Mouse (Mus musculus) heart, embryonic 13.5 days (tissue): ENCODE measurements around the gene Ttc34. TPM values are rescaled to one million over a fixed set of nuclear protein-coding genes. Genes with fewer than 3 reads are reported as not detected.
A peak's percentile ranks its signal among the peaks of the same experiment; 100 is the strongest.

Experiments
- ATAC-seq: fragments of 200-750 bp; cut with Nextera tagmentation; 2 replicates; pipeline ENCODE4 v1.8.0; 2017; ENCODE audit warnings: moderate TSS enrichment; ENCODE audit not compliant: insufficient number of reproducible peaks, low FRiP score, low TSS enrichment; ENCODE audit errors: extremely low read depth
- H3K27ac ChIP-seq: fragments of 300-500 bp; sonication (generic); replicated peaks from 2 replicates; pipeline ENCODE4 v1.5.1; 2015; ENCODE audit warnings: moderate library complexity, mild to moderate bottlenecking, inconsistent platforms
- H3K27me3 ChIP-seq: fragments of 300-500 bp; sonication (generic); replicated peaks from 2 replicates; pipeline ENCODE4 v1.6.1; 2015; ENCODE audit warnings: mild to moderate bottlenecking, inconsistent platforms
- H3K36me3 ChIP-seq: fragments of 300-500 bp; sonication (generic); 2 replicates; pipeline ENCODE4 v1.6.1; 2015; ENCODE audit warnings: mild to moderate bottlenecking, inconsistent platforms
- H3K4me1 ChIP-seq: fragments of 300-500 bp; sonication (generic); 2 replicates; pipeline ENCODE4 v1.6.1; 2015; ENCODE audit warnings: inconsistent platforms
- H3K4me2 ChIP-seq: fragments of 300-500 bp; sonication (generic); 2 replicates; pipeline ENCODE4 v1.6.1; 2015; ENCODE audit warnings: inconsistent platforms, mild to moderate bottlenecking, moderate library complexity
- H3K4me3 ChIP-seq: fragments of 300-500 bp; sonication (generic); 2 replicates; pipeline ENCODE4 v1.5.1; 2015; ENCODE audit warnings: moderate library complexity, mild to moderate bottlenecking, inconsistent platforms
- H3K9ac ChIP-seq: fragments of 300-500 bp; sonication (generic); 2 replicates; pipeline ENCODE4 v1.6.1; 2015; ENCODE audit warnings: inconsistent platforms, mild to moderate bottlenecking, moderate library complexity
- H3K9me3 ChIP-seq: fragments of 300-500 bp; sonication (generic); 2 replicates; pipeline ENCODE4 v1.6.1; 2016; ENCODE audit warnings: inconsistent platforms
- WGBS: fragments of 180-500 bp; shearing (Covaris S2); methylation state at CpG from one replicate; pipeline ENCODE4 v1.1.7; 2015; ENCODE audit warnings: mixed read lengths; 5-methylcytosine and 5-hydroxymethylcytosine counted together
- polyA plus RNA-seq: library from polyadenylated mRNA; unstranded; fragments of >200 nt; fragmentation: Nextera tagmentation; extraction: Ambion mirVana; gene quantifications from 2 replicates; pipeline ENCODE4 v1.2.1, GENCODE M21; 2015

Gene Ttc34
- polyA plus RNA-seq, 1 experiment from 2014 or later: 0.57 TPM

GRCm38 (mm10) chr4:154898506-154899446, 61.5 kb downstream of the Ttc34 start, which contains the start of gene Fam213b:
Gene Fam213b (minus strand): TSS chr4:154899135.
- H3K4me2 ChIP-seq: peak within 1 kb of the TSS; percentile 95
- H3K36me3 ChIP-seq: 0 out of 2 replicates have a peak, but pooled peaks cover 3% of the 10 kb centered on the region
- H3K27me3 ChIP-seq: peaks cover 31% of the 10 kb centered on the region
- peak within 1 kb of the TSS; percentile 87 for H3K9ac ChIP-seq
- peaks cover 15% of the 10 kb centered on the region for H3K4me1 ChIP-seq
- 4% methylated on average over 43 of the region's 43 CpGs for WGBS
- peak; percentile 94 for ATAC-seq
- H3K9me3 ChIP-seq: no peaks in the 10 kb centered on the region; the same call in 1 of the 2 replicates
- peak within 1 kb of the TSS; percentile 65 for H3K4me3 ChIP-seq
- peak within 1 kb of the TSS; percentile 60 for H3K27ac ChIP-seq

- H3K27ac ChIP-seq: no peak overlapping the region
- WGBS: 70% methylated on average over 2 of the region's 2 CpGs
- H3K4me1 ChIP-seq: peaks cover 22% of the 10 kb centered on the region
- H3K36me3 ChIP-seq: no peaks in the 10 kb centered on the region
- no peaks in the 10 kb centered on the region; the same call in 1 of the 2 replicates for H3K27me3 ChIP-seq
- no peak for ATAC-seq
- H3K9me3 ChIP-seq: no peaks in the 10 kb centered on the region; the same call in 1 of the 2 replicates
- H3K4me3 ChIP-seq: no peak overlapping the region
- H3K9ac ChIP-seq: no peak overlapping the region
- no peak overlapping the region for H3K4me2 ChIP-seq
Measured at GRCm38 (mm10) chr4:154902371-154902770, 65.1 kb downstream of the Ttc34 start.

GRCm38 (mm10) chr4:154904185-154905071, 67.2 kb downstream of the Ttc34 start:
- no peak overlapping the region for H3K27ac ChIP-seq
- whole genome bisulfite sequencing: under 1% methylated on average over 16 of the region's 16 CpGs

GRCm38 (mm10) chr4:154907833-154908232, 70.6 kb downstream of the Ttc34 start:
- Histone ChIP-seq H3K36me3 (no peaks in the 10 kb centered on the region), H3K9ac (peak overlapping the region; percentile 62), H3K9me3 (no peaks in the 10 kb centered on the region), H3K27ac (no peak overlapping the region), H3K4me1 (peaks cover 29% of the 10 kb centered on the region), H3K4me3 (no peak overlapping the region), H3K4me2 (peak overlapping the region; percentile 47), H3K27me3 (no peaks in the 10 kb centered on the region)
- 39% methylated on average over 17 of the region's 17 CpGs for WGBS
- ATAC-seq: no peak

More at GRCm38 (mm10) chr4:154904185-154905071, 67.2 kb downstream of the Ttc34 start:
- Histone ChIP-seq H3K36me3 (no peaks in the 10 kb centered on the region), H3K9ac (peak overlapping the region; percentile 77), H3K4me3 (peak overlapping the region; percentile 59), H3K4me2 (peak overlapping the region; percentile 89), H3K27me3 (no peaks in the 10 kb centered on the region; the same call in 1 of the 2 replicates), H3K9me3 (no peaks in the 10 kb centered on the region; the same call in 1 of the 2 replicates), H3K4me1 (peaks cover 14% of the 10 kb centered on the region)
- ATAC-seq: peak; percentile 48; the same call in 1 of the 2 replicates

GRCm38 (mm10) chr4:154908490-154908889, 71.2 kb downstream of the Ttc34 start:
- Histone ChIP-seq H3K4me1 (peaks cover 29% of the 10 kb centered on the region), H3K9me3 (no peaks in the 10 kb centered on the region), H3K27me3 (no peaks in the 10 kb centered on the region), H3K27ac (no peak overlapping the region), H3K9ac (no peak overlapping the region), H3K36me3 (no peaks in the 10 kb centered on the region), H3K4me2 (no peak overlapping the region; the same call in 1 of the 2 replicates), H3K4me3 (no peak overlapping the region)
- WGBS: 76% methylated on average over 5 of the region's 5 CpGs
- ATAC-seq: no peak

- 25% methylated on average over 15 of the region's 15 CpGs for WGBS
- peaks cover 21% of the 10 kb centered on the region for H3K4me1 ChIP-seq
- 0 out of 2 replicates have a peak overlapping the region, but pooled peaks have one; percentile 35 for H3K9ac ChIP-seq
- peak overlapping the region; percentile 18; the same call in 1 of the 2 replicates for H3K4me2 ChIP-seq
- no peak for ATAC-seq
- no peaks in the 10 kb centered on the region for H3K36me3 ChIP-seq
- no peak overlapping the region for H3K4me3 ChIP-seq
- H3K27me3 ChIP-seq: no peaks in the 10 kb centered on the region
- peak overlapping the region; percentile 24; the same call in 1 of the 2 replicates for H3K27ac ChIP-seq
- no peaks in the 10 kb centered on the region for H3K9me3 ChIP-seq
Measured at GRCm38 (mm10) chr4:154910606-154911522, 73.6 kb downstream of the Ttc34 start.

- Histone ChIP-seq H3K9me3 (no peaks in the 10 kb centered on the region), H3K4me3 (no peak overlapping the region), H3K27me3 (no peaks in the 10 kb centered on the region), H3K36me3 (no peaks in the 10 kb centered on the region), H3K4me1 (peaks cover 21% of the 10 kb centered on the region), H3K9ac (no peak overlapping the region), H3K4me2 (no peak overlapping the region), H3K27ac (peak overlapping the region; percentile 24; the same call in 1 of the 2 replicates)
- 56% methylated on average over 2 of the region's 2 CpGs for WGBS
- ATAC-seq: peak; percentile 58; the same call in 1 of the 2 replicates
Measured at GRCm38 (mm10) chr4:154911644-154912043, 74.4 kb downstream of the Ttc34 start.

- no peak for ATAC-seq
- H3K27me3 ChIP-seq: no peaks in the 10 kb centered on the region
- no peak overlapping the region for H3K4me3 ChIP-seq
- H3K4me2 ChIP-seq: no peak overlapping the region
- H3K9ac ChIP-seq: no peak overlapping the region
- H3K36me3 ChIP-seq: no peaks in the 10 kb centered on the region
- no peak overlapping the region for H3K27ac ChIP-seq
- H3K9me3 ChIP-seq: no peaks in the 10 kb centered on the region
- WGBS: 81% methylated on average over 3 of the region's 3 CpGs
- peaks cover 15% of the 10 kb centered on the region for H3K4me1 ChIP-seq
Measured at GRCm38 (mm10) chr4:154913845-154914244, 76.6 kb downstream of the Ttc34 start.

GRCm38 (mm10) chr4:154914252-154914651, 77.0 kb downstream of the Ttc34 start:
- no peak overlapping the region for H3K4me2 ChIP-seq
- H3K27ac ChIP-seq: no peak overlapping the region
- H3K9me3 ChIP-seq: no peaks in the 10 kb centered on the region
- no peak overlapping the region for H3K9ac ChIP-seq
- ATAC-seq: no peak
- WGBS: 89% methylated on average over 4 of the region's 4 CpGs
- no peaks in the 10 kb centered on the region for H3K27me3 ChIP-seq
- no peaks in the 10 kb centered on the region for H3K36me3 ChIP-seq
- no peak overlapping the region for H3K4me3 ChIP-seq
- H3K4me1 ChIP-seq: peaks cover 15% of the 10 kb centered on the region

GRCm38 (mm10) chr4:154914707-154915106, 77.4 kb downstream of the Ttc34 start:
- WGBS: 76% methylated on average over 3 of the region's 3 CpGs

More at GRCm38 (mm10) chr4:154914707-154915106, 77.4 kb downstream of the Ttc34 start:
- no peak overlapping the region for H3K4me3 ChIP-seq
- H3K27ac ChIP-seq: no peak overlapping the region
- ATAC-seq: no peak
- H3K4me1 ChIP-seq: peaks cover 15% of the 10 kb centered on the region
- no peaks in the 10 kb centered on the region for H3K36me3 ChIP-seq
- no peaks in the 10 kb centered on the region for H3K27me3 ChIP-seq
- no peaks in the 10 kb centered on the region for H3K9me3 ChIP-seq
- H3K4me2 ChIP-seq: no peak overlapping the region
- H3K9ac ChIP-seq: no peak overlapping the region
